Mouse (Mus musculus): ENCODE data around the gene Fads6. TPM values are rescaled to one million over a fixed set of nuclear protein-coding genes. Genes with fewer than 3 reads are reported as not detected.

Gene Fads6
- polyA plus RNA-seq, 1 experiment from 2014 or later = 0.26 TPM

DNA sequence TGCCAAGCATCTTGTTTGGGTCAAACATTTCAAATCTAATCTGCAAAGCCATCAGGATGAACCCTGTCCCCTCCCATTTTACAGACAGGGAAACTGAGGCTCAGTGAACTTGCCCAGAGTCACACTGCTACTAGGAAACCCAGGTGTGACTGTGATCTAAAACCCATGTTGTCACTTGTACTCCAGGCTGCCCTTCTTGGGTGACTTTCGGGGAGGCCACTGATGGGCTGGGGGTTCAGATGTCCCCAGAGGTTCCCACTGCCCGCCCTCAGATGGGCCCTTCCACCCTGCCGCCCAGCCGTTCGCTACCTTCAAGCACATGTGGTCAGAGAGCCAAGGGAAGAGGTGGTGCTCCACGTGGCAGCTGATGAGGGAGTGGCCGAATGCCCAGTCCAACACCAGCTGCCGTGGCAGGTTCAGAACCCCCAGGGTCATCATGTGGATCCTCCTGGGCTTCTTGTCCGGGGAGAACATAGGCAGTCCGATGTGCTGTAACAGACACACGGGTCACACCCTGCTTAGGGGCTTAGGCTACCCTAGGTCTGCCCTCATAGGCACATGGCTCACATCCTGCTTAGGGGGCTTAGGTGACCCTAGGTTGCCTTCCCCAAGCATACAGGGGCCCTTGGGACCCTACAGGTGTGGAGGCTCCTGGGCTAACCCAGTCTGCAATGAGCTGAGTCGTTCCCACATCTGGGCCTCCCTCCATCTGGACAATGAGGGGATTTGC is 13.4 kb downstream of the Fads6 start:
- no peaks in the 10 kb centered on the region for H3K27me3 ChIP-seq
- 86% methylated on average over 12 of the region's 12 CpGs for WGBS

GRCm38 (mm10) chr11:115283486-115283765 is 14.0 kb downstream of the Fads6 start:
- no peak for ATAC-seq (ENCODE audit: low FRiP score)
- no peaks in the 10 kb centered on the region for H3K27me3 ChIP-seq
- 78% methylated on average over 9 of the region's 9 CpGs for WGBS
- no peak overlapping the region for H3K27ac ChIP-seq
- no peaks in the 10 kb centered on the region for H3K36me3 ChIP-seq (replicated peaks)
- no peak overlapping the region for H3K4me2 ChIP-seq
- no peak overlapping the region for H3K9ac ChIP-seq
- peaks cover 6% of the 10 kb centered on the region; the same call in 1 of the 2 replicates for H3K4me1 ChIP-seq
- no peak overlapping the region for H3K4me3 ChIP-seq (replicated peaks)
- H3K9me3 ChIP-seq = no peaks in the 10 kb centered on the region

More for the DNA sequence above, 13.4 kb downstream of the Fads6 start:
- H3K36me3 ChIP-seq (replicated peaks) = no peaks in the 10 kb centered on the region
- no peak overlapping the region for H3K4me3 ChIP-seq (replicated peaks)
- H3K27ac ChIP-seq = no peak overlapping the region
- no peak overlapping the region for H3K4me2 ChIP-seq
- no peak for ATAC-seq (ENCODE audit: low FRiP score)
- H3K4me1 ChIP-seq = peaks cover 6% of the 10 kb centered on the region; the same call in 1 of the 2 replicates
- H3K9ac ChIP-seq = no peak overlapping the region
- H3K9me3 ChIP-seq = no peaks in the 10 kb centered on the region

GRCm38 (mm10) chr11:115282723-115283485 is 14.6 kb downstream of the Fads6 start:
- ATAC-seq (ENCODE audit: low FRiP score) = no peak
- 85% methylated on average over 8 of the region's 8 CpGs for WGBS

GRCm38 (mm10) chr11:115282295-115282694 is 15.2 kb downstream of the Fads6 start:
- Histone ChIP-seq H3K4me3 (replicated peaks) (no peak overlapping the region), H3K27ac (no peak overlapping the region), H3K27me3 (no peaks in the 10 kb centered on the region), H3K9me3 (no peaks in the 10 kb centered on the region), H3K36me3 (replicated peaks) (no peaks in the 10 kb centered on the region), H3K9ac (no peak overlapping the region), H3K4me1 (peaks cover 12% of the 10 kb centered on the region), H3K4me2 (no peak overlapping the region)
- ATAC-seq (ENCODE audit: low FRiP score) = no peak
- WGBS = 79% methylated on average over 8 of the region's 8 CpGs

More at GRCm38 (mm10) chr11:115282723-115283485, 14.6 kb downstream of the Fads6 start:
- H3K9me3 ChIP-seq = no peaks in the 10 kb centered on the region
- peaks cover 8% of the 10 kb centered on the region for H3K4me1 ChIP-seq
- no peak overlapping the region for H3K27ac ChIP-seq
- H3K36me3 ChIP-seq (replicated peaks) = no peaks in the 10 kb centered on the region
- H3K4me2 ChIP-seq = no peak overlapping the region
- no peaks in the 10 kb centered on the region for H3K27me3 ChIP-seq
- no peak overlapping the region for H3K4me3 ChIP-seq (replicated peaks)
- H3K9ac ChIP-seq = no peak overlapping the region

DNA sequence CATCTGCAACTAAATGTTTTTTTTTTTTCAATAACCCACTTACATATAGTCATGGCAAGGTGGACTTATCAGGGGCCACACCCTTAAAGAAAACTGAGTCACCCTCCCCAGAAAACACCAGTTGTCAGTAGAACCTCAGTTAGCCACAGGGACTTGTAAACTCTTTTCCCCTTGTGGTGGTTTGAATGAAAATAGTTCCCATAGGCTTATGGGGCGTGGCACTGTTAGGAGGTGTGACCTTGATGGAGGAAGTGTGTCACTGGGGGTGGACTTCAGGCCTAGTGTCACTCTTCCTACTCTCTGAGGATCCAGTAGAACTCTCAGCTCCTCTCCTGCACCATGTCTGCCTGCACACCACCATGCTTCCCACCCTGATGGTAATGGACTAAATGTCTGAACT is 17.7 kb downstream of the Fads6 start:
- 74% methylated on average over 1 of the region's 1 CpGs for WGBS
- no peak for ATAC-seq (ENCODE audit: low FRiP score)
- no peak overlapping the region for H3K9ac ChIP-seq
- no peak overlapping the region for H3K4me2 ChIP-seq
- peaks cover 22% of the 10 kb centered on the region for H3K4me1 ChIP-seq
- H3K27ac ChIP-seq = no peak overlapping the region
- no peaks in the 10 kb centered on the region for H3K36me3 ChIP-seq (replicated peaks)
- H3K27me3 ChIP-seq = no peaks in the 10 kb centered on the region
- no peak overlapping the region for H3K4me3 ChIP-seq (replicated peaks)
- H3K9me3 ChIP-seq = no peaks in the 10 kb centered on the region

- WGBS = 80% methylated on average over 6 of the region's 6 CpGs
- Histone ChIP-seq H3K27me3 (no peaks in the 10 kb centered on the region), H3K4me1 (peaks cover 22% of the 10 kb centered on the region), H3K4me2 (peak overlapping the region; percentile 73), H3K9ac (no peak overlapping the region), H3K9me3 (no peaks in the 10 kb centered on the region), H3K27ac (no peak overlapping the region), H3K36me3 (replicated peaks) (no peaks in the 10 kb centered on the region), H3K4me3 (replicated peaks) (peak overlapping the region; percentile 51; the same call in 1 of the 2 replicates)
- no peak for ATAC-seq (ENCODE audit: low FRiP score)
Observed at GRCm38 (mm10) chr11:115278176-115278575, 19.3 kb downstream of the Fads6 start.

DNA sequence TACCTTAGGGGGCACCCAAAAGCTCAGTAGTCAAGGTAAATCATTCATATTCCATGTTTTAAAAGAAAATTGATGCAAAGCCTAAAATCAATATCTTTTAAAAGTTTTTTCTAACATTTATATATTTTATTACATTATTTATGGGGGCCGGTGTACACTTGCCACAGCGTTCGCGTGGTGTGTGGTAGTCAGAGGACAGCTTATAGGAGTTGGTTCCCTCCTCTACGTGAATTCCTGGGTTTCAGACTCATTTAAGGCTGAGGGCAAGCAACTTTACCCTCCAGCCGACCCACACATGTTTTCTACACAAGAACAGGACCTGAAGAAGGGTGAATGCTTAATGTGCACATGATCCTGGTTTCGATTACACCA is 19.9 kb downstream of the Fads6 start:
- WGBS = 26% methylated on average over 7 of the region's 7 CpGs
- peak overlapping the region; percentile 73 for H3K4me2 ChIP-seq
- H3K4me3 ChIP-seq (replicated peaks) = peak overlapping the region; percentile 51
- no peaks in the 10 kb centered on the region for H3K36me3 ChIP-seq (replicated peaks)
- H3K27ac ChIP-seq = peak overlapping the region; percentile 90; the same call in 1 of the 2 replicates
- no peak for ATAC-seq (ENCODE audit: low FRiP score)
- peak overlapping the region; percentile 54; the same call in 1 of the 2 replicates for H3K9ac ChIP-seq
- H3K27me3 ChIP-seq = no peaks in the 10 kb centered on the region
- H3K4me1 ChIP-seq = peaks cover 22% of the 10 kb centered on the region
- no peaks in the 10 kb centered on the region for H3K9me3 ChIP-seq

DNA sequence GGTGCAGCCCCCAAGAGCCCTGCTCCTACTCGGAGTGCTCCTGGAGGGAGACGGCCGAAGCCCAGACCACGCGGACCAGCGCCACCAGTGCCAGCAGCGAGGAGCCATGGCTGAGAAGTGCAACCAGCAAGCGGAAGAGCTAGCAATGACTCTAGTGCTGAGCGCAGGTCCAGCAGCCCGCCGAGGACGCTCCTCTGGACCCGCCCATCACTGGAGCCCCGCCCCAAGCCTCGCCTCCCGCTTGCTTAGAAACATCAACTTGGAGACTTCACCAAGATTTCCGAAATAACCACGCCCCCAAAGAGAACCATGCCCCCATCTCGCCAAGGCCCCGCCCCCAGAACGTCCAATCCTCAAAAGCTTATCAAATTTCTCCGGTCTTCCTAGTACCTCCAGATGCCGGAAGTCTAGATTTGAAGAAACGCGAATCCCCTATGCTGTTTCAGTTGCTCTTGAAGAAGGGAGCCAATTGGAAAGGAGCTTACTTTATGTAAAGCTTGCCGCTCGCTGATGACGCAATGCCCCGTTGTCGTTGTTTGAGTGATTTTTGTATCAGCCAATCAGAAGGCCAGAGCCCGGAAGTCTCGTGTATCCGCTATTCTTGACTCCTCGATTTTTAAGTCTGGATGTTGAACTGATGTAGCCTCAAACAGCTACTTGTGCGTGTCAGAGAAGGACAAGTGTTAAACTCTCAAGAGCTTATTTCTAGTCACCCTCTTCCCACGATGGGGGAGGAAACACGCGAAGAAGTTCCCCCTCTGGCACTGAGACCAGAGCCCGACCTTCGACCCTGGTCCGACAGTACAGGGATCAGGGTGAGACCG is 20.5 kb downstream of the Fads6 start, which contains the start of gene Fdxr:
TSS of gene Fdxr (minus strand) at position 271 of the 824 bp plus-strand sequence.
- peak within 1 kb of the TSS; percentile 84 for H3K4me2 ChIP-seq
- peak within 1 kb of the TSS; percentile 90 for H3K27ac ChIP-seq
- peaks cover 22% of the 10 kb centered on the region for H3K4me1 ChIP-seq
- H3K4me3 ChIP-seq (replicated peaks) = peak within 1 kb of the TSS; percentile 51
- no peaks in the 10 kb centered on the region for H3K36me3 ChIP-seq (replicated peaks)
- under 1% methylated on average over 42 of the region's 42 CpGs for WGBS
- peak; percentile 96 for ATAC-seq (ENCODE audit: low FRiP score)
- H3K27me3 ChIP-seq = no peaks in the 10 kb centered on the region
- peak within 1 kb of the TSS; percentile 77 for H3K9ac ChIP-seq
- H3K9me3 ChIP-seq = no peaks in the 10 kb centered on the region

DNA sequence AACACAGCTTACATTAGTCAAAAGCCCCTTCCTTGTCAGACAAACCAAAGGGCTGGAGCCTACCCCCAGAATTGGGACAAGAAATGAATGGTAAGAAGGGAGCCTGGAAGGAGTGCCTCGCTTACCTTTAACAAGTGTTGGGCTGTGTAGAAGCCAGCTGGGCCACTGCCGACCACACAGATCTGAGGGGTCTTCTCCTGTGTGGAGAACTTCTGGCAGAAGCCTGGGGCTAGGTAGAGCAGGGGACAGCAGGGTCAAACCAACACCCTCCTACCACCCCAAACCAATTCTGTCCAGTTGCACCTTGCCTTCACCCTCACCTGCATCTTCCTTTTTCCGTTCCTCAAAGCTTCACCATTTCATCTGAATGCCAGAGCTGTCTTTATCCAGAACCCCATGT is 21.5 kb downstream of the Fads6 start:
- H3K27ac ChIP-seq = no peak overlapping the region
- WGBS = 68% methylated on average over 3 of the region's 3 CpGs
- no peaks in the 10 kb centered on the region for H3K9me3 ChIP-seq
- H3K36me3 ChIP-seq (replicated peaks) = no peaks in the 10 kb centered on the region
- peak overlapping the region; percentile 51 for H3K4me3 ChIP-seq (replicated peaks)
- no peak for ATAC-seq (ENCODE audit: low FRiP score)
- peaks cover 22% of the 10 kb centered on the region for H3K4me1 ChIP-seq
- H3K27me3 ChIP-seq = no peaks in the 10 kb centered on the region
- H3K9ac ChIP-seq = peak overlapping the region; percentile 77
- H3K4me2 ChIP-seq = peak overlapping the region; percentile 84

DNA sequence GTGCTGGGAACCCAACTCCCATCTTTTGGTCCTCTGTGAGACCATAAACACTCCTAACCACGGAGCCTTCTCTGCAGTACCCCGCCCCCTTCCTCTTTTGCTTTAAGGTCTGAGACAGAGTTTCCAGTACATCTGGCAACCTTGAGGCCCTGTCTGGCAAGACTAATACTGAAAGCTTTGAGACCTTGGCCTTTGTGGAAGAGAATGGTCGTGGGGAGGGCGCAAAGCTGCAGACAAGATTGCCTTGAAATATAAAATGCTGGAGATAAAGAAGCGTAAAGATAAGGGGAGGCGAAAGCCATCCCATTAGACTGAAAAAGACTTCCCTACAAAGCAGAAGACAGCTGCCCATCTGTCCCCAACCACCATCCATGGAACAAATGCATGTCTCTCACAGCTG is 22.0 kb downstream of the Fads6 start:
- H3K27me3 ChIP-seq = no peaks in the 10 kb centered on the region
- peak overlapping the region; percentile 77; the same call in 1 of the 2 replicates for H3K9ac ChIP-seq
- H3K9me3 ChIP-seq = no peaks in the 10 kb centered on the region
- H3K27ac ChIP-seq = no peak overlapping the region
- H3K4me1 ChIP-seq = peaks cover 22% of the 10 kb centered on the region
- no peak for ATAC-seq (ENCODE audit: low FRiP score)
- H3K4me2 ChIP-seq = peak overlapping the region; percentile 84
- H3K36me3 ChIP-seq (replicated peaks) = no peaks in the 10 kb centered on the region
- H3K4me3 ChIP-seq (replicated peaks) = no peak overlapping the region
- 92% methylated on average over 6 of the region's 6 CpGs for WGBS

DNA sequence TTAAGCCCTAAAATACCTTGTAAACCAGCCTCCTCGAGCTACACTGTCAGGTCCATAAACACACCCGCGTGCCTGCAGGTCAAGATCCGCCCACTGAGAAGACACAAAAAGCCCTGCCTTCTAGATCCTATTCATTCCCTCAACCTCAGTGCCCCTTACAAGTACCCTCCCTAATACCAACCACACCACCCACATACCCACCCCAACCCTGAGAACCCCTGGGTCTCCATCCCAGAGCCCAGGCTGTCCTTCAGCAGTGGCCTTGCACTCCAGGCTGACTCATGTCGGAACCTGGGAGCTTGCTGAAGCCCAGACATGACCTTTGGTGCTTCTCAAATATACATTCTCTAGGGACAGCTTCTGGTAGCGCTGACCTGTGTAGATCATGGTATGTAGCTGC is 22.7 kb downstream of the Fads6 start:
- WGBS = 89% methylated on average over 6 of the region's 6 CpGs
- no peak overlapping the region for H3K4me3 ChIP-seq (replicated peaks)

DNA sequence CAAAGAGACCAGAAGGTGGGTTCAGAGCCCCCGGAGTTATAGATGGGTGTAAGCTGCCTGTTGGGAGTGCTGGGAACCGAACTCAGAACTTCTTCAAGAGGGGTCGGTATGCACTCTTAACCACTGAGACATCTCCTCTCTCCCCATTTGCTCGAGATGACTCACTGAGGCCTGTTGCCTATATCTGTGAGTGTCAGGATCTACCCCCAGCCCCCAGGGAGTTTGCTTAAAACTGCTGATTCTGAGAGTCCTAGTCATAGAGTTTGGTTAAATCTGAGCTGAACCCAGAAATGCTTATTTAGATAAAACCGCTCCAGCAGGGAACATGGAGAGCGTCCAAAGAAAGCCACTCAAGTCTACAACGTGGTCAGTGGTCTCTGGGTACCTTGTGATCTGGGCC is 23.3 kb downstream of the Fads6 start:
- Histone ChIP-seq H3K9ac (no peak overlapping the region; the same call in 1 of the 2 replicates), H3K27me3 (peaks cover 8% of the 10 kb centered on the region), H3K36me3 (replicated peaks) (peaks cover 6% of the 10 kb centered on the region), H3K4me3 (replicated peaks) (no peak overlapping the region), H3K4me2 (no peak overlapping the region), H3K27ac (no peak overlapping the region), H3K4me1 (peaks cover 26% of the 10 kb centered on the region), H3K9me3 (no peaks in the 10 kb centered on the region)
- 88% methylated on average over 7 of the region's 7 CpGs for WGBS
- no peak for ATAC-seq (ENCODE audit: low FRiP score)

More for the DNA sequence above, 22.7 kb downstream of the Fads6 start:
- ATAC-seq (ENCODE audit: low FRiP score) = no peak
- no peaks in the 10 kb centered on the region for H3K9me3 ChIP-seq
- peaks cover 2% of the 10 kb centered on the region; the same call in 1 of the 2 replicates for H3K27me3 ChIP-seq
- peaks cover 26% of the 10 kb centered on the region for H3K4me1 ChIP-seq
- H3K27ac ChIP-seq = no peak overlapping the region
- no peak overlapping the region for H3K4me2 ChIP-seq
- H3K36me3 ChIP-seq (replicated peaks) = no peaks in the 10 kb centered on the region
- H3K9ac ChIP-seq = no peak overlapping the region; the same call in 1 of the 2 replicates

All from forebrain, embryonic 12.5 days (tissue).